Comparison of ENCODE assay signal across 15 mouse cellular contexts in the genomic region with DNA sequence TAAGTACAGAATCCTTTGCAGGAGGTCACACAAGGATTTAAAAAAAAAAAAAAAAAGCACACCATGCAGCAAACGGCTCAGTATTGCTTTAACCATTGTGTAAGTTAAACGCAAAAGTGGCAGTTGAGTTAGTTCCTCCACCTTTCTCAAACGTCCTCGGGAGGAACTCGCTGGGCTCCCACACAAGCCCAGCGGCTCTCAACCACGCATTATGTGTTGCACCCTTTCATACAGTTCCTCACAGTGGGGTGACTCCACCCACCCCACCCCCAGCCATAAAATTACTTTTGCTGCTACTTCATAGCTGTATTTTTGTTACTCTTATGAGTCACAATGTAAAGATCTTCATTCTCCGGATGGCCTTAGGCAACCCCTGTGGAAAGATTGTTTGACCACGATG. TPM values are rescaled to one million over a fixed set of nuclear protein-coding genes. Genes with fewer than 3 reads are reported as not detected.
DNase-seq lines count a peak whose midpoint lies in the region; ATAC-seq and TF ChIP-seq lines count a peak whose summit lies in the region.
"Had no signal": no experiment of that assay in that cellular context is flagged by ENCODE, and none has a peak within 500 bp of the region (broad histone marks: within the 10 kb centered on the region; RNA-seq: fewer than 3 reads in every experiment).

No protein-coding gene starts in this region.

- no peaks in the 10 kb centered on the region for H3K36me3 ChIP-seq in heart, postnatal 0 days (replicated peaks; ENCODE audit: control insufficient read depth, insufficient read depth, low read length)
- H3K36me3 ChIP-seq in limb, embryonic 10.5 days: no peaks in the 10 kb centered on the region
- H3K36me3 ChIP-seq: intestine, embryonic 15.5 days had no signal

- no peak overlapping the region for H3K4me2 ChIP-seq in heart, postnatal 0 days (ENCODE audit: low read depth, low read length)
- H3K4me2 ChIP-seq: intestine, embryonic 15.5 days had no signal

- H3K4me3 ChIP-seq in heart, postnatal 0 days (ENCODE audit: low read depth, low read length): no peak overlapping the region
- no peak overlapping the region for H3K4me3 ChIP-seq in limb, embryonic 10.5 days
- H3K4me3 ChIP-seq: intestine, embryonic 15.5 days had no signal

- peak overlapping the region; percentile 72 for H3K27ac ChIP-seq in heart, postnatal 0 days (ENCODE audit: low read depth)
- H3K27ac ChIP-seq in limb, embryonic 10.5 days: no peak overlapping the region
- H3K27ac ChIP-seq: intestine, embryonic 15.5 days had no signal

- 0 out of 2 replicates have a peak overlapping the region, but pooled peaks have one; percentile 3 for H3K9ac ChIP-seq in heart, postnatal 0 days (replicated peaks; ENCODE audit: low read depth, low read length)
- H3K9ac ChIP-seq: intestine, embryonic 15.5 days had no signal

- 62% methylated on average over 9 of the region's 9 CpGs for WGBS in heart, postnatal 0 days
- WGBS in limb, embryonic 10.5 days: 89% methylated on average over 9 of the region's 9 CpGs

- no peaks in the 10 kb centered on the region for H3K9me3 ChIP-seq in heart, postnatal 0 days (replicated peaks; ENCODE audit: control insufficient read depth, low read length)
- H3K9me3 ChIP-seq in limb, embryonic 10.5 days (replicated peaks): no peaks in the 10 kb centered on the region
- H3K9me3 ChIP-seq: intestine, embryonic 15.5 days had no signal

- intact Hi-C loops in heart, postnatal 14 days (cut with DNase I): no loop called here

- no peak for DNase-seq in heart, postnatal 0 days (ENCODE audit: low spot score)
- DNase-seq in heart, postnatal 14 days: no peak
- peak; percentile 30 for DNase-seq in thymus, postnatal 4 days
- no peak for DNase-seq in thymus, adult 18-20 months
- DNase-seq in limb, embryonic 10.5 days (ENCODE audit: low spot score): no peak
- DNase-seq in cerebellum, postnatal 25 days: no peak
- DNase-seq: adrenal gland, postnatal 25 days; cerebellum, adult 18-20 months; embryo, embryonic 11 days; heart, postnatal 10 days; kidney, postnatal 25 days; left cerebral cortex, postnatal 4 days had no signal

- TF ChIP-seq EP300 in heart, postnatal 0 days (IDR thresholded peaks at IDR 0.05; ENCODE audit: low read depth): no peak

- H3K27me3 ChIP-seq in heart, postnatal 0 days (ENCODE audit: control insufficient read depth, insufficient read depth, low read length): no peaks in the 10 kb centered on the region
- no peaks in the 10 kb centered on the region for H3K27me3 ChIP-seq in limb, embryonic 10.5 days (ENCODE audit: low read depth, poor library complexity, severe bottlenecking)
- H3K27me3 ChIP-seq: intestine, embryonic 15.5 days had no signal

- H3K4me1 ChIP-seq in heart, postnatal 0 days (ENCODE audit: control insufficient read depth, insufficient read depth): peaks cover 54% of the 10 kb centered on the region
- no peaks in the 10 kb centered on the region for H3K4me1 ChIP-seq in limb, embryonic 10.5 days
- H3K4me1 ChIP-seq: intestine, embryonic 15.5 days had no signal

- no peak for ATAC-seq in heart, postnatal 0 days (ENCODE audit: insufficient read depth, low read depth)
- peak; percentile 71; a peak in 3 of 4 replicates for ATAC-seq in hematopoietic stem cell, adult 5-6 weeks (replicated peaks in 1 of 2; ENCODE audit: insufficient read depth in 1 of 2, low FRiP score in 2 of 2, low TSS enrichment in 1 of 2, low read depth in 1 of 2, poor library complexity in 2 of 2, severe bottlenecking in 2 of 2)
- ATAC-seq: intestine, embryonic 15.5 days had no signal

- TF ChIP-seq CTCF in heart, postnatal 0 days (IDR thresholded peaks at IDR 0.05; ENCODE audit: low read depth): no peak

RNA-seq across cellular contexts. Expression of gene Lta4h, which starts 8.8 kb away (rescaled TPM):
- 92.1 and 126 TPM in 2 replicates for total RNA-seq in heart, postnatal 0 days (2014; rRNA removed; ENCODE audit: low replicate concordance)
- 137 and 144 TPM in 2 replicates for polyA plus RNA-seq in heart, postnatal 0 days (2015; fragmentation: Nextera tagmentation; extraction: Ambion mirVana)
- 10 to 100 TPM; 41.6 to 46.0 TPM for total RNA-seq in heart, postnatal 14 days (2021)
- 206 and 249 TPM in 2 replicates for total RNA-seq in hematopoietic stem cell, adult 5-6 weeks (2017)
- 147 and 157 TPM in 2 replicates for polyA plus RNA-seq in limb, embryonic 10.5 days (2016; fragmentation: Nextera tagmentation; extraction: Ambion mirVana)

RNA-seq across cellular contexts. Expression of gene Hal, which starts 44.2 kb away (rescaled TPM):
- total RNA-seq in heart, postnatal 0 days (2014; rRNA removed; ENCODE audit: low replicate concordance): not detected in 2 replicates
- not detected in 2 replicates for polyA plus RNA-seq in heart, postnatal 0 days (2015; fragmentation: Nextera tagmentation; extraction: Ambion mirVana)
- total RNA-seq in heart, postnatal 14 days (2021): under 1 TPM; 0.38 to 0.44 TPM
- 0.88 TPM in 1 of 2 replicates, not detected in the other for total RNA-seq in hematopoietic stem cell, adult 5-6 weeks (2017)
- 0.04 and 0.48 TPM in 2 replicates for polyA plus RNA-seq in limb, embryonic 10.5 days (2016; fragmentation: Nextera tagmentation; extraction: Ambion mirVana)
- total RNA-seq: heart, postnatal 10 days; layer of hippocampus, postnatal 25 days had no signal
